Mouse (Mus musculus) retina, adult 2 months (tissue): Measurements from ENCODE around the gene Pspc1.

Experiments used
- DNase-seq: peaks from one replicate; pipeline ENCODE4 v3.0.0-alpha.2; 2012; ENCODE audit warnings: low read depth, low spot score

Pspc1 gene

GRCm38 (mm10) chr14:56697836-56698235 lies 80.3 kb downstream of the Pspc1 start:
- DNase-seq, result no peak

- DNase-seq, result no peak
These were observed 82.6 kb downstream of the Pspc1 start for GRCm38 (mm10) chr14:56695495-56695894.

- DNase-seq, result no peak
These were observed 88.3 kb downstream of the Pspc1 start for GRCm38 (mm10) chr14:56689766-56690165.

GRCm38 (mm10) chr14:56689116-56689515 lies 89.0 kb downstream of the Pspc1 start:
- no peak for DNase-seq

GRCm38 (mm10) chr14:56685426-56685825 lies 92.7 kb downstream of the Pspc1 start:
- no peak for DNase-seq
